Mouse (Mus musculus): Measurements from ENCODE around the gene Rpl32. TPM values are rescaled to one million over a fixed set of nuclear protein-coding genes. Genes with fewer than 3 reads are reported as not detected.

Rpl32 gene
- total RNA-seq (2014; rRNA removed) = 768 and 939 TPM in 2 replicates
- 982 and 1,027 TPM in 2 replicates for polyA plus RNA-seq (2015; fragmentation: Nextera tagmentation; extraction: Ambion mirVana)

- DNase-seq (ENCODE audit: low spot score) (peak; percentile 95), ATAC-seq (ENCODE audit: low FRiP score) (peak; percentile 90)
- peak; percentile 70 for TF ChIP-seq CTCF (IDR thresholded peaks at IDR 0.05)
- under 1% methylated on average over 46 of the region's 47 CpGs for WGBS
- Histone ChIP-seq H3K36me3 (ENCODE audit: insufficient read depth, low read length) (peaks cover 21% of the 10 kb centered on the region), H3K9me3 (ENCODE audit: low read length) (no peaks in the 10 kb centered on the region), H3K9ac (replicated peaks; ENCODE audit: low read length, poor library complexity, severe bottlenecking) (peak within 1 kb of the TSS; percentile 89), H3K4me3 (ENCODE audit: low read depth, low read length) (peak within 1 kb of the TSS; percentile 78), H3K4me1 (ENCODE audit: insufficient read depth, low read length) (peaks cover 5% of the 10 kb centered on the region), H3K4me2 (ENCODE audit: low read depth, low read length, poor library complexity, severe bottlenecking) (peak within 1 kb of the TSS; percentile 69), H3K27me3 (ENCODE audit: insufficient read depth, low read length) (no peaks in the 10 kb centered on the region), H3K27ac (ENCODE audit: low read depth, low read length) (peak within 1 kb of the TSS; percentile 99)
Measured at GRCm38 (mm10) chr6:115808488-115809231, at the start of gene Rpl32. Gene Rpl32, minus strand, starts transcription at chr6:115808747.

- Histone ChIP-seq H3K9ac (replicated peaks; ENCODE audit: low read length, poor library complexity, severe bottlenecking) (no peak overlapping the region; the same call in 1 of the 2 replicates), H3K4me1 (ENCODE audit: insufficient read depth, low read length) (no peaks in the 10 kb centered on the region), H3K36me3 (ENCODE audit: insufficient read depth, low read length) (no peaks in the 10 kb centered on the region), H3K4me3 (ENCODE audit: low read depth, low read length) (no peak overlapping the region), H3K27ac (ENCODE audit: low read depth, low read length) (no peak overlapping the region), H3K4me2 (ENCODE audit: low read depth, low read length, poor library complexity, severe bottlenecking) (no peak overlapping the region), H3K27me3 (ENCODE audit: insufficient read depth, low read length) (no peaks in the 10 kb centered on the region), H3K9me3 (ENCODE audit: low read length) (no peaks in the 10 kb centered on the region)
- DNase-seq (ENCODE audit: low spot score) (no peak), ATAC-seq (ENCODE audit: low FRiP score) (no peak)
- WGBS = 82% methylated on average over 4 of the region's 4 CpGs
- no peak for TF ChIP-seq CTCF (IDR thresholded peaks at IDR 0.05)
Measured at GRCm38 (mm10) chr6:115856361-115856745, 47.8 kb upstream of the Rpl32 start.

GRCm38 (mm10) chr6:115855733-115856360, 47.3 kb upstream of the Rpl32 start:
- no peaks in the 10 kb centered on the region for H3K9me3 ChIP-seq (ENCODE audit: low read length)
- H3K4me2 ChIP-seq (ENCODE audit: low read depth, low read length, poor library complexity, severe bottlenecking) = no peak overlapping the region
- 74% methylated on average over 3 of the region's 3 CpGs for WGBS
- ATAC-seq (ENCODE audit: low FRiP score) = no peak
- H3K36me3 ChIP-seq (ENCODE audit: insufficient read depth, low read length) = no peaks in the 10 kb centered on the region
- H3K9ac ChIP-seq (replicated peaks; ENCODE audit: low read length, poor library complexity, severe bottlenecking) = no peak overlapping the region
- no peaks in the 10 kb centered on the region for H3K27me3 ChIP-seq (ENCODE audit: insufficient read depth, low read length)
- DNase-seq (ENCODE audit: low spot score) = no peak
- H3K4me1 ChIP-seq (ENCODE audit: insufficient read depth, low read length) = no peaks in the 10 kb centered on the region
- H3K27ac ChIP-seq (ENCODE audit: low read depth, low read length) = no peak overlapping the region
- no peak for TF ChIP-seq CTCF (IDR thresholded peaks at IDR 0.05)
- no peak overlapping the region for H3K4me3 ChIP-seq (ENCODE audit: low read depth, low read length)

GRCm38 (mm10) chr6:115854432-115854831, 45.9 kb upstream of the Rpl32 start:
- Histone ChIP-seq H3K27ac (ENCODE audit: low read depth, low read length) (no peak overlapping the region), H3K9ac (replicated peaks; ENCODE audit: low read length, poor library complexity, severe bottlenecking) (no peak overlapping the region), H3K27me3 (ENCODE audit: insufficient read depth, low read length) (no peaks in the 10 kb centered on the region), H3K4me1 (ENCODE audit: insufficient read depth, low read length) (no peaks in the 10 kb centered on the region), H3K9me3 (ENCODE audit: low read length) (no peaks in the 10 kb centered on the region), H3K4me3 (ENCODE audit: low read depth, low read length) (no peak overlapping the region), H3K4me2 (ENCODE audit: low read depth, low read length, poor library complexity, severe bottlenecking) (no peak overlapping the region), H3K36me3 (ENCODE audit: insufficient read depth, low read length) (no peaks in the 10 kb centered on the region)
- ATAC-seq (ENCODE audit: low FRiP score) (no peak), DNase-seq (ENCODE audit: low spot score) (no peak)
- WGBS = 65% methylated on average over 2 of the region's 2 CpGs
- TF ChIP-seq CTCF (IDR thresholded peaks at IDR 0.05) = peak; percentile 61

GRCm38 (mm10) chr6:115853985-115854384, 45.4 kb upstream of the Rpl32 start:
- DNase-seq (ENCODE audit: low spot score) (no peak), ATAC-seq (ENCODE audit: low FRiP score) (no peak)
- WGBS = 40% methylated on average over 7 of the region's 7 CpGs
- Histone ChIP-seq H3K9ac (replicated peaks; ENCODE audit: low read length, poor library complexity, severe bottlenecking) (peak overlapping the region; percentile 25), H3K27me3 (ENCODE audit: insufficient read depth, low read length) (no peaks in the 10 kb centered on the region), H3K4me2 (ENCODE audit: low read depth, low read length, poor library complexity, severe bottlenecking) (peak overlapping the region; percentile 48), H3K4me3 (ENCODE audit: low read depth, low read length) (peak overlapping the region; percentile 56), H3K4me1 (ENCODE audit: insufficient read depth, low read length) (no peaks in the 10 kb centered on the region), H3K9me3 (ENCODE audit: low read length) (no peaks in the 10 kb centered on the region), H3K36me3 (ENCODE audit: insufficient read depth, low read length) (no peaks in the 10 kb centered on the region), H3K27ac (ENCODE audit: low read depth, low read length) (peak overlapping the region; percentile 70)
- TF ChIP-seq CTCF (IDR thresholded peaks at IDR 0.05) = no peak

Data from midbrain, postnatal 0 days (tissue).